Mouse (Mus musculus): ENCODE measurements around the gene Ccnc. TPM values are rescaled to one million over a fixed set of nuclear protein-coding genes. Genes with fewer than 3 reads are reported as not detected.

Gene Ccnc
- polyA plus RNA-seq, 1 experiment from 2014 or later, result 17.6 TPM

GRCm38 (mm10) chr4:21761416-21762160, 34.1 kb downstream of the Ccnc start:
- ATAC-seq (ENCODE audit: low read depth), result no peak
- 86% methylated on average over 9 of the region's 9 CpGs for WGBS (ENCODE audit: insufficient replicate concordance)
- no peaks in the 10 kb centered on the region for H3K9me3 ChIP-seq (replicated peaks; ENCODE audit: control insufficient read depth, low read length)

GRCm38 (mm10) chr4:21763827-21764226, 36.3 kb downstream of the Ccnc start:
- Histone ChIP-seq H3K4me1 (ENCODE audit: control insufficient read depth, low read depth, low read length) (peaks cover 3% of the 10 kb centered on the region; the same call in 1 of the 2 replicates), H3K27me3 (ENCODE audit: control insufficient read depth, insufficient read depth, low read depth, low read length) (no peaks in the 10 kb centered on the region), H3K27ac (ENCODE audit: low read length) (no peak overlapping the region), H3K9ac (ENCODE audit: low read depth, low read length) (no peak overlapping the region), H3K4me2 (ENCODE audit: low read depth, low read length) (no peak overlapping the region), H3K36me3 (ENCODE audit: control insufficient read depth, insufficient read depth) (peaks cover 5% of the 10 kb centered on the region), H3K4me3 (ENCODE audit: low read depth, low read length) (no peak overlapping the region), H3K9me3 (replicated peaks; ENCODE audit: control insufficient read depth, low read length) (no peaks in the 10 kb centered on the region)
- ATAC-seq (ENCODE audit: low read depth), result no peak
- 71% methylated on average over 4 of the region's 4 CpGs for WGBS (ENCODE audit: insufficient replicate concordance)

More at GRCm38 (mm10) chr4:21761416-21762160, 34.1 kb downstream of the Ccnc start:
- Histone ChIP-seq H3K9ac (ENCODE audit: low read depth, low read length) (no peak overlapping the region), H3K4me3 (ENCODE audit: low read depth, low read length) (no peak overlapping the region), H3K27ac (ENCODE audit: low read length) (no peak overlapping the region), H3K36me3 (ENCODE audit: control insufficient read depth, insufficient read depth) (peaks cover 5% of the 10 kb centered on the region), H3K4me2 (ENCODE audit: low read depth, low read length) (no peak overlapping the region), H3K27me3 (ENCODE audit: control insufficient read depth, insufficient read depth, low read depth, low read length) (no peaks in the 10 kb centered on the region), H3K4me1 (ENCODE audit: control insufficient read depth, low read depth, low read length) (peaks cover 3% of the 10 kb centered on the region; the same call in 1 of the 2 replicates)

- peak; percentile 58 for ATAC-seq (ENCODE audit: low read depth)
- peak overlapping the region; percentile 91 for H3K9ac ChIP-seq (ENCODE audit: low read depth, low read length)
- H3K36me3 ChIP-seq (ENCODE audit: control insufficient read depth, insufficient read depth), result no peaks in the 10 kb centered on the region
- peak overlapping the region; percentile 74 for H3K4me2 ChIP-seq (ENCODE audit: low read depth, low read length)
- no peaks in the 10 kb centered on the region for H3K9me3 ChIP-seq (replicated peaks; ENCODE audit: control insufficient read depth, low read length)
- peaks cover 3% of the 10 kb centered on the region; the same call in 1 of the 2 replicates for H3K4me1 ChIP-seq (ENCODE audit: control insufficient read depth, low read depth, low read length)
- 21% methylated on average over 14 of the region's 14 CpGs for WGBS (ENCODE audit: insufficient replicate concordance)
- peak overlapping the region; percentile 88 for H3K4me3 ChIP-seq (ENCODE audit: low read depth, low read length)
- H3K27me3 ChIP-seq (ENCODE audit: control insufficient read depth, insufficient read depth, low read depth, low read length), result no peaks in the 10 kb centered on the region
- H3K27ac ChIP-seq (ENCODE audit: low read length), result peak overlapping the region; percentile 60
Observed at GRCm38 (mm10) chr4:21766171-21766862, 38.8 kb downstream of the Ccnc start.

DNA sequence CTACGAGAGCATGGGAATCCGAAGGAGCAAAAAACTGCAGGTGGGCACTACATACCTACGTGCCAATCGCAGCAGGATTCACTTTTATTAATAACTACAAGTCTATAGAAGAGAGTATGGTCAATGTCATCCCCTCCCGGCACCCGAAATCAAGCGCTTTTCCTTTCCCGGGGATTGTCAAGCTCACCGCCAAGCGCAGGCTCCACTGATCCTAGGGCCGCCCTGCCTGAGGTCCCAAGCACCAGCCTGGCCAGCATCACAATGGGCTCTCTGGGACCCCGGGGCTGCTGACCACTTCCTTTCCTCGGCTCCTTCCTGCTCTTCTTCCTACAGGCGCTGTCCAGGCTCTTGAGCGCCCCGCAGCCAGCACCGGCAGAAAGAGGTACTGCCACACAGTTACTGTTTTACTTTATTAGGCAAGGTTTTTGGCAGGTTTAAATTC, 39.4 kb downstream of the Ccnc start, which contains the start of the genes Usp45 and Tstd3:
Gene Usp45 (plus strand): TSS at position 294 of the 442 bp plus-strand sequence.
Gene Tstd3 (minus strand): TSS at position 350 of the 442 bp plus-strand sequence.
- peaks cover 3% of the 10 kb centered on the region; the same call in 1 of the 2 replicates for H3K4me1 ChIP-seq (ENCODE audit: control insufficient read depth, low read depth, low read length)
- peak; percentile 89 for ATAC-seq (ENCODE audit: low read depth)
- H3K4me2 ChIP-seq (ENCODE audit: low read depth, low read length), result peak within 1 kb of the TSS; percentile 74
- no peaks in the 10 kb centered on the region for H3K36me3 ChIP-seq (ENCODE audit: control insufficient read depth, insufficient read depth)
- WGBS (ENCODE audit: insufficient replicate concordance), result 0% methylated on average over 17 of the region's 17 CpGs
- no peaks in the 10 kb centered on the region for H3K27me3 ChIP-seq (ENCODE audit: control insufficient read depth, insufficient read depth, low read depth, low read length)
- H3K9ac ChIP-seq (ENCODE audit: low read depth, low read length), result peak within 1 kb of the TSS; percentile 91
- H3K27ac ChIP-seq (ENCODE audit: low read length), result peak within 1 kb of the TSS; percentile 60
- peak within 1 kb of the TSS; percentile 88 for H3K4me3 ChIP-seq (ENCODE audit: low read depth, low read length)
- no peaks in the 10 kb centered on the region for H3K9me3 ChIP-seq (replicated peaks; ENCODE audit: control insufficient read depth, low read length)

DNA sequence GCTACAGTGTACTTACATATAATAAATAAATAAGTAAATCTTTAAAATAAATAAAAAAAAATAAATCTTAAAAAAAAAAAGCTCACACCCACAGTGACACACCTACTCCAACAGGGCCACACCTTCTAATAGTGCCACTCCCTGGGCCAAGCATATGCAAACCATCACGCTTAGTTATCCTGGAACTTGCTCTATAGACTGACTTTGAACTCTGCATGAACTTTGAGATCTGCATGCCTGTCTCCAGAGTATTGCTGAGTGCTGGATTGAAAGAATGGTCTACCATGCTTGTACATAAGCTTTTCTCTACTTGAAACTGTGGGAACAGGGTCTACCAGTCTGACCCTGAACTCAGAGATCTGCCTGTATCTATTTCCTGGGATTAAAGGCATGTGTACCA, 43.6 kb downstream of the Ccnc start:
- Histone ChIP-seq H3K27me3 (ENCODE audit: control insufficient read depth, insufficient read depth, low read depth, low read length) (no peaks in the 10 kb centered on the region), H3K36me3 (ENCODE audit: control insufficient read depth, insufficient read depth) (no peaks in the 10 kb centered on the region), H3K4me3 (ENCODE audit: low read depth, low read length) (no peak overlapping the region), H3K9me3 (replicated peaks; ENCODE audit: control insufficient read depth, low read length) (no peaks in the 10 kb centered on the region), H3K4me1 (ENCODE audit: control insufficient read depth, low read depth, low read length) (peaks cover 8% of the 10 kb centered on the region), H3K4me2 (ENCODE audit: low read depth, low read length) (no peak overlapping the region), H3K27ac (ENCODE audit: low read length) (no peak overlapping the region), H3K9ac (ENCODE audit: low read depth, low read length) (no peak overlapping the region)
- no peak for ATAC-seq (ENCODE audit: low read depth)
- 70% methylated on average over 1 of the region's 1 CpGs for WGBS (ENCODE audit: insufficient replicate concordance)

GRCm38 (mm10) chr4:21772306-21772705, 44.8 kb downstream of the Ccnc start:
- Histone ChIP-seq H3K27me3 (ENCODE audit: control insufficient read depth, insufficient read depth, low read depth, low read length) (no peaks in the 10 kb centered on the region), H3K27ac (ENCODE audit: low read length) (no peak overlapping the region), H3K9me3 (replicated peaks; ENCODE audit: control insufficient read depth, low read length) (no peaks in the 10 kb centered on the region), H3K4me3 (ENCODE audit: low read depth, low read length) (no peak overlapping the region), H3K9ac (ENCODE audit: low read depth, low read length) (no peak overlapping the region), H3K4me2 (ENCODE audit: low read depth, low read length) (no peak overlapping the region), H3K4me1 (ENCODE audit: control insufficient read depth, low read depth, low read length) (peaks cover 6% of the 10 kb centered on the region), H3K36me3 (ENCODE audit: control insufficient read depth, insufficient read depth) (no peaks in the 10 kb centered on the region)
- ATAC-seq (ENCODE audit: low read depth), result no peak
- 87% methylated on average over 1 of the region's 1 CpGs for WGBS (ENCODE audit: insufficient replicate concordance)

DNA sequence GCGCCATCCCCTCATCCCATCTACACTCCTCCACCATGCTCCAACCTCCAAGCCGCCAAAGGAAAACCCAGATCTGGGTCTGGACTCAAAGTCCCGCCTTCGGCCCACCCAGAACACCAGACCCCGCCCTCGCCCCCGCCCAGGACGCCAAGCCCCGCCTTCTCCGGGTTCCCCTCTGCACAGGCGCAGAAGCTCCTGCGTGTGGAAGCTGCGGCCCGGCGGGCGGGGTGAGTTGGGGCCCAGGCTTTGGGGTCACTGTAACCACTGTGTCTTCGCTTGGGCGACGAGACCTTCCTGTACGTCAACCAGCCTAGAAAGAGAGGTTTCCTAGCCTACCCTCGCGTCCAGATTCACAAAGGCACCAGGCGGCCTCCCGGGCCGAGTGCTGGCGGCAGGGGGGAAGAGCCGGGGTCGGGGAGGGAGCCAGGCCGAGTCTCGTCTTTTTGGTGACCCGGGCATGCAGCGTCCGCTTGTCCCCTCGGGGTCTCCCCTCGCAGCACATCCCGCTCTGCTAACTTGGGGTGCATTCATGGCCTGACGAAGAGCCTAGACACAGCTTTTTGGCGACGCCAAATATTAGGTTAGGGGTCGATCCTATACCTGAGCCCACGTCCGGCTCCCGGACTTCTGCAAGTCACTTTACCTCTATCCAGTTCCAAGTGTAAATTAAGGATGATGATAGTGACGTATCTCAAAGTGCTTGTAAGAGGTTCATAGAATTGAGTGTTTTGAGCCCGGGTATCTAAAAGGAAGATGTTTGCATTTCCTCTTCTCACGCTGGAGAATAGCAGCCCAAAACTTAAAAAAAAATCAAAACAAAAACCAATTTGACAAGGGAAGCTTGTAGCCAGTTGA, 48.8 kb downstream of the Ccnc start:
- Histone ChIP-seq H3K36me3 (ENCODE audit: control insufficient read depth, insufficient read depth) (peaks cover 3% of the 10 kb centered on the region; the same call in 1 of the 2 replicates), H3K4me2 (ENCODE audit: low read depth, low read length) (peak overlapping the region; percentile 95), H3K9ac (ENCODE audit: low read depth, low read length) (peak overlapping the region; percentile 99), H3K27ac (ENCODE audit: low read length) (peak overlapping the region; percentile 92), H3K4me1 (ENCODE audit: control insufficient read depth, low read depth, low read length) (peaks cover 30% of the 10 kb centered on the region), H3K27me3 (ENCODE audit: control insufficient read depth, insufficient read depth, low read depth, low read length) (no peaks in the 10 kb centered on the region), H3K4me3 (ENCODE audit: low read depth, low read length) (peak overlapping the region; percentile 96), H3K9me3 (replicated peaks; ENCODE audit: control insufficient read depth, low read length) (no peaks in the 10 kb centered on the region)
- ATAC-seq (ENCODE audit: low read depth), result peak; percentile 90
- under 1% methylated on average over 46 of the region's 46 CpGs for WGBS (ENCODE audit: insufficient replicate concordance)

GRCm38 (mm10) chr4:21776946-21777265, 49.4 kb downstream of the Ccnc start:
- H3K9ac ChIP-seq (ENCODE audit: low read depth, low read length), result peak overlapping the region; percentile 99
- H3K4me3 ChIP-seq (ENCODE audit: low read depth, low read length), result peak overlapping the region; percentile 96

More at GRCm38 (mm10) chr4:21776946-21777265, 49.4 kb downstream of the Ccnc start:
- ATAC-seq (ENCODE audit: low read depth), result no peak
- WGBS (ENCODE audit: insufficient replicate concordance), result under 1% methylated on average over 9 of the region's 9 CpGs
- Histone ChIP-seq H3K4me1 (ENCODE audit: control insufficient read depth, low read depth, low read length) (peaks cover 36% of the 10 kb centered on the region), H3K9me3 (replicated peaks; ENCODE audit: control insufficient read depth, low read length) (no peaks in the 10 kb centered on the region), H3K27ac (ENCODE audit: low read length) (peak overlapping the region; percentile 92), H3K36me3 (ENCODE audit: control insufficient read depth, insufficient read depth) (peaks cover 3% of the 10 kb centered on the region), H3K4me2 (ENCODE audit: low read depth, low read length) (peak overlapping the region; percentile 95), H3K27me3 (ENCODE audit: control insufficient read depth, insufficient read depth, low read depth, low read length) (no peaks in the 10 kb centered on the region)
